Mouse (Mus musculus): ENCODE results near the gene Kif1a. TPM values are rescaled to one million over a fixed set of nuclear protein-coding genes. Genes with fewer than 3 reads are reported as not detected.
A peak's percentile ranks its signal among the peaks of the same experiment; 100 is the strongest.

Gene Kif1a
- polyA plus RNA-seq, 1 experiment from 2014 or later: 18.3 TPM

DNA sequence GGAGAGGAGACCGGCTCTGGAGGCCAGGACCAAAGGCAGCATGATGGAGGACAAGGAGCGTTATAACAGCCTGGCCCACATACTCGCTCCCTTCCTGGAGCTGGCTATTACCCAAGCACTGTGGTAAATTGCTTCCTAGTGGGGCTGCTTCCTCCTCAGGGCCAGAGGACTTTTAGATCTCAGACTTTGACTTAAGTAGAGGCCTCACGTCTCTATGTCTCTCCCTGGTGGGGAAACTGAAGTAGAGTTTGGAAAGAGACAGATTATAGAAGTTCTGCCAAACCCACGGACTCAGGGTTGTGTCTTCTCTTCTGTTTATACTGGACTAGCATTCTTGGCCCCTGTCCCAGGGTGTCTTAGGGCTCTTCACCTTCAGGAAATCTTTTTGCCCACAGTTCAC, 23.5 kb upstream of the Kif1a start:
- Histone ChIP-seq H3K36me3 (no peaks in the 10 kb centered on the region), H3K4me3 (replicated peaks) (no peak overlapping the region), H3K4me1 (peaks cover 5% of the 10 kb centered on the region), H3K4me2 (no peak overlapping the region), H3K27me3 (replicated peaks) (no peaks in the 10 kb centered on the region), H3K9ac (no peak overlapping the region), H3K9me3 (no peaks in the 10 kb centered on the region), H3K27ac (no peak overlapping the region)
- no peak for ATAC-seq (ENCODE audit: insufficient read depth, low FRiP score, low read depth)
- 51% methylated on average over 5 of the region's 5 CpGs for WGBS

GRCm38 (mm10) chr1:93124066-93124465, 22.3 kb upstream of the Kif1a start:
- H3K36me3 ChIP-seq: no peaks in the 10 kb centered on the region
- no peak overlapping the region for H3K9ac ChIP-seq
- no peaks in the 10 kb centered on the region for H3K9me3 ChIP-seq
- no peak overlapping the region for H3K4me3 ChIP-seq (replicated peaks)
- WGBS: 53% methylated on average over 8 of the region's 8 CpGs
- ATAC-seq (ENCODE audit: insufficient read depth, low FRiP score, low read depth): no peak
- no peaks in the 10 kb centered on the region for H3K27me3 ChIP-seq (replicated peaks)
- H3K4me2 ChIP-seq: no peak overlapping the region
- H3K4me1 ChIP-seq: peaks cover 5% of the 10 kb centered on the region
- H3K27ac ChIP-seq: no peak overlapping the region

- Histone ChIP-seq H3K27ac (no peak overlapping the region), H3K27me3 (replicated peaks) (no peaks in the 10 kb centered on the region), H3K4me1 (peaks cover 5% of the 10 kb centered on the region), H3K4me2 (no peak overlapping the region), H3K36me3 (no peaks in the 10 kb centered on the region), H3K4me3 (replicated peaks) (no peak overlapping the region), H3K9me3 (no peaks in the 10 kb centered on the region), H3K9ac (no peak overlapping the region)
- 62% methylated on average over 11 of the region's 11 CpGs for WGBS
- no peak for ATAC-seq (ENCODE audit: insufficient read depth, low FRiP score, low read depth)
These were observed 21.6 kb upstream of the Kif1a start for GRCm38 (mm10) chr1:93123179-93123854.

- H3K9me3 ChIP-seq: no peaks in the 10 kb centered on the region
- ATAC-seq (ENCODE audit: insufficient read depth, low FRiP score, low read depth): no peak
These were observed 17.1 kb upstream of the Kif1a start for GRCm38 (mm10) chr1:93118816-93119215.

DNA sequence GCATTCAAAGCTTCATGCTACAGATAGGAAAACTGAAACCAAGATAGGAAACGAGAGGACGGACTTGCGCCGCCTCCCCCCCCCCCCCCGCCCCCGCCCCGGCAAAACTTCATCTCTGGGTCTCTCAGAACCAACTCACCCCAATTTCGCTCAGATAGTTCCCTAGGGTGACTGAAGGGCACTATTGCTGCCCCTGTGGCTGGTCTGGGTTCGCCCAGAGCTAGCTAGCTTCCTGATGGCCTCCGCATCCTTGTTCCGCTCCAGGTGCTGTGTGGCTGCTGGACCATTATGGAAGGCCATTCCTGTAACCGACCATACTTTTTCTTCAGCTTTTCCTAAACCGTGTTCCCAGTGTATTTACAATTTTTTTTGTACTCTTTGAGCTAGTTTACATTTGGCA, 13.7 kb upstream of the Kif1a start:
- Histone ChIP-seq H3K36me3 (no peaks in the 10 kb centered on the region), H3K4me2 (peak overlapping the region; percentile 57), H3K27ac (no peak overlapping the region), H3K4me3 (replicated peaks) (peak overlapping the region; percentile 31), H3K9ac (no peak overlapping the region), H3K9me3 (no peaks in the 10 kb centered on the region), H3K4me1 (no peaks in the 10 kb centered on the region), H3K27me3 (replicated peaks) (no peaks in the 10 kb centered on the region)
- no peak for ATAC-seq (ENCODE audit: insufficient read depth, low FRiP score, low read depth)
- WGBS: 21% methylated on average over 13 of the region's 13 CpGs

More at GRCm38 (mm10) chr1:93118816-93119215, 17.1 kb upstream of the Kif1a start:
- Histone ChIP-seq H3K36me3 (no peaks in the 10 kb centered on the region), H3K4me3 (replicated peaks) (no peak overlapping the region), H3K9ac (no peak overlapping the region), H3K4me1 (peaks cover 3% of the 10 kb centered on the region; the same call in 1 of the 2 replicates), H3K27ac (no peak overlapping the region), H3K27me3 (replicated peaks) (no peaks in the 10 kb centered on the region), H3K4me2 (no peak overlapping the region)
- WGBS: 33% methylated on average over 4 of the region's 4 CpGs

DNA sequence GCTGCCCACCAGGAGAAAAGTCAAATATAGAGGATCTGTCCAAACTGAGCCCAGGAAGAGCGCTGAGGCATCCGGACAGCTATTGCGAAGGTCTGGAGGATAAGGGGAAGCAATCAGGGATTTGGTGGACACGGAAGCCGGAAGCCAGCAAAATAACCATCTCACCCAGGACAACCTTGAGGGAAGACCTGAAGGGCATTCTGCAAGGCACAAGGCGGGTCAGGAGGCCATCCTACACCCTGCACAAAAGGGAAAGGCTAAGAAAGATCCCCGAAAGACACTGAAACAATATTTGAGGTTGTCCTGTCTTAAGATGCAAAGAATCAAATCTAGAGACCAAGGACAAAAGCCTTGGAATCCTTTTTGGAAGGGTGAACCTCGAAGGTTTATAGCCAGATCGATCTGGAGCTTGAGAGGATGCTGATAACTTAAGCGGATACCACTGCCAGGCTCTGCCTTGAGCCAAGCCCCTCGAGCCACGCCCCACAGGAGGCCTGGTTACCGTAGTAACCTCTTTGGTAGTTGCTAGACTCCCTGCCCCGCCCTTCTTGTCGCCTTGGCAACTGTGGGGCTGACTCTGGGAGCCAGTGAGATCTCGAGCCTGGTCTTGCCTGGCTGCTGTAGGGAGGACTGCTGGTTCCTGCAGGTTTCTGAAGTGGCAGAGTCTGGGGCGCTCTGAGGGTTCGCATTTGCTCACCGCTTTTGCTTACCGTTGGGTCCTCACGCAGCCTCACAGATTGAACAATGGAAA, 13.1 kb upstream of the Kif1a start:
- no peak overlapping the region for H3K27ac ChIP-seq
- no peaks in the 10 kb centered on the region for H3K9me3 ChIP-seq
- H3K4me2 ChIP-seq: peak overlapping the region; percentile 57
- no peak overlapping the region for H3K9ac ChIP-seq
- peak overlapping the region; percentile 31 for H3K4me3 ChIP-seq (replicated peaks)
- no peaks in the 10 kb centered on the region for H3K4me1 ChIP-seq
- WGBS: 27% methylated on average over 21 of the region's 21 CpGs
- H3K27me3 ChIP-seq (replicated peaks): no peaks in the 10 kb centered on the region
- no peaks in the 10 kb centered on the region for H3K36me3 ChIP-seq
- peak; percentile 97 for ATAC-seq (ENCODE audit: insufficient read depth, low FRiP score, low read depth)

DNA sequence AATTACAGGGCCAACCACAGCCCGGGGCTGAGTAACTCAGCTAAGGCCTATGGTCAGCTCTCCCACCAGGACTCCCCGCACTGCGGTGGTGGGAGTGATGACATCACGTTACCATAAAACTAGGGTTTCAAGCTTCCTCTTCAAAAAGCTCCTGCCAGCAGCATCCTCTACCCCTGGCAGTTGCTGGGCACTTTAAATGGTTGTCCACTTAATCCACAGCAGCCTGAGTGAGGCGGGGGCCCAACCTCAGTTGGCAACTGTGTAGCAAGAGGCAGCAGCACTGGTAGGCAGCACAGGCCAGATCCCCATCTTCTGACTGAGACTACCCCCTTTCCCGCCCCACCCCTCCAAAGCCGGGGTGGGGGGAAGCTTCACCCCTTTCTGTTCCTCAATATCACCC, 949 bp upstream of the Kif1a start:
- H3K4me1 ChIP-seq: peaks cover 18% of the 10 kb centered on the region
- H3K4me2 ChIP-seq: no peak overlapping the region
- H3K27me3 ChIP-seq (replicated peaks): peaks cover 39% of the 10 kb centered on the region
- no peak overlapping the region for H3K4me3 ChIP-seq (replicated peaks)
- no peaks in the 10 kb centered on the region for H3K36me3 ChIP-seq
- ATAC-seq (ENCODE audit: insufficient read depth, low FRiP score, low read depth): no peak
- WGBS: 64% methylated on average over 7 of the region's 7 CpGs
- H3K9me3 ChIP-seq: no peaks in the 10 kb centered on the region
- no peak overlapping the region for H3K27ac ChIP-seq
- H3K9ac ChIP-seq: no peak overlapping the region

- Histone ChIP-seq H3K4me3 (replicated peaks) (peak overlapping the region; percentile 50), H3K9me3 (no peaks in the 10 kb centered on the region), H3K36me3 (no peaks in the 10 kb centered on the region), H3K4me1 (peaks cover 18% of the 10 kb centered on the region), H3K9ac (no peak overlapping the region; the same call in 1 of the 2 replicates), H3K4me2 (peak overlapping the region; percentile 95), H3K27ac (no peak overlapping the region), H3K27me3 (replicated peaks) (peaks cover 39% of the 10 kb centered on the region)
- 1% methylated on average over 46 of the region's 49 CpGs for WGBS
- ATAC-seq (ENCODE audit: insufficient read depth, low FRiP score, low read depth): peak; percentile 45
These were observed 917 bp downstream of the Kif1a start for GRCm38 (mm10) chr1:93100576-93101491.

- ATAC-seq (ENCODE audit: insufficient read depth, low FRiP score, low read depth): no peak
- Histone ChIP-seq H3K36me3 (no peaks in the 10 kb centered on the region), H3K27me3 (replicated peaks) (peaks cover 39% of the 10 kb centered on the region), H3K9me3 (no peaks in the 10 kb centered on the region), H3K9ac (no peak overlapping the region), H3K4me2 (peak overlapping the region; percentile 95), H3K4me3 (replicated peaks) (peak overlapping the region; percentile 50), H3K27ac (no peak overlapping the region), H3K4me1 (peaks cover 18% of the 10 kb centered on the region)
- 3% methylated on average over 18 of the region's 18 CpGs for WGBS
These were observed 1.5 kb downstream of the Kif1a start for GRCm38 (mm10) chr1:93100243-93100575.

DNA sequence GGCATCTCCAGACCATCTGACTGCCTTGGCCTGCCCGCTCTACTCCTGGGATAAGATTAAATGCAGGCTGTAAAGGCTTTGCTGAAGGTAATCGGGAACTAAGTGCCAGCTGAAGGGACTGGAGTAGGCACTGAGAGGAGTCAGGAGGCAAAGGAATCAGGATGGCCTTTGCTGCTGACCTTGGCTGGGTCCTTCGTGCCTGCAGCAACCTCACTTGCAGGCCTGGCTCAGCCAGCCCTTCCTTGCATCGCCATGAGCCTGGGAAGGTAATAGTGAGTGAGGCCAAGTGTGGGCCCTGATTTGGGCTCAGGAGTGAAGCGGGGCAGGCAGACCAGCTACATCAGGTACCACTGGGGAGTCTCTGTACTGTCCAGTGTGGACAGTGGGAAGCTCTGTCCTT, 2.8 kb downstream of the Kif1a start:
- Histone ChIP-seq H3K36me3 (no peaks in the 10 kb centered on the region), H3K4me2 (no peak overlapping the region), H3K4me3 (replicated peaks) (no peak overlapping the region), H3K9ac (no peak overlapping the region), H3K27me3 (replicated peaks) (peaks cover 39% of the 10 kb centered on the region), H3K4me1 (peaks cover 18% of the 10 kb centered on the region), H3K27ac (no peak overlapping the region), H3K9me3 (no peaks in the 10 kb centered on the region)
- no peak for ATAC-seq (ENCODE audit: insufficient read depth, low FRiP score, low read depth)
- WGBS: 80% methylated on average over 5 of the region's 5 CpGs

- Histone ChIP-seq H3K27ac (no peak overlapping the region), H3K4me1 (no peaks in the 10 kb centered on the region), H3K4me3 (replicated peaks) (no peak overlapping the region), H3K27me3 (replicated peaks) (no peaks in the 10 kb centered on the region), H3K4me2 (no peak overlapping the region), H3K36me3 (no peaks in the 10 kb centered on the region), H3K9me3 (no peaks in the 10 kb centered on the region), H3K9ac (no peak overlapping the region)
- no peak for ATAC-seq (ENCODE audit: insufficient read depth, low FRiP score, low read depth)
- 80% methylated on average over 3 of the region's 3 CpGs for WGBS
These were observed 9.2 kb downstream of the Kif1a start for GRCm38 (mm10) chr1:93092582-93092981.

DNA sequence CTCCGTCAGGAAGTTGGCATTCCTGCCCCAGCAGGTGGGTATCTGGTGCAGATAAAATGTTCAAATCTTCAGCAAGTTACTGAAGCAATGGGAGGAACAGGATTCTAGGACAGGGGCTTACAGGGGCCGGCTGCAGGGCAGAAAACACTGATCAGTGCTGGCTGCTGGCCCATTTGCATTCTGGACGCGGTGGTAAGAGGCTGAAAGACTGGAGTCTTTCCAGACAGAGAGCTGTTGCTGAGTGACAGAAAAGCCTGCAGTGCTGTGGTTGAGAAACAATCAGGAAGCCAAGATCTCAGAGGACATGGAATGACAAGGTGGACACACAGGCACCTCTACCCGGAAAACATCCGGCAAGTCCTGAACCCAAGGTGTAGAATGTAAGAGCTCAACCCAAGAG, 16.6 kb downstream of the Kif1a start:
- Histone ChIP-seq H3K4me1 (no peaks in the 10 kb centered on the region), H3K27me3 (replicated peaks) (no peaks in the 10 kb centered on the region), H3K36me3 (no peaks in the 10 kb centered on the region), H3K9me3 (no peaks in the 10 kb centered on the region), H3K27ac (no peak overlapping the region), H3K4me3 (replicated peaks) (no peak overlapping the region), H3K4me2 (no peak overlapping the region), H3K9ac (no peak overlapping the region)
- no peak for ATAC-seq (ENCODE audit: insufficient read depth, low FRiP score, low read depth)
- WGBS: 61% methylated on average over 6 of the region's 6 CpGs

Measured in stomach, embryonic 15.5 days (tissue).